Mouse (Mus musculus): ENCODE data around the gene Syn2. TPM values are rescaled to one million over a fixed set of nuclear protein-coding genes. Genes with fewer than 3 reads are reported as not detected.

Syn2 gene
- total RNA-seq, 2 experiments from 2014 or later, result 4.5 to 5.8 TPM

- DNase-seq (ENCODE audit: low spot score), result no peak
- intact Hi-C loops (cut with DNase I), result no loop called here
Observed at GRCm38 (mm10) chr6:115278086-115278485, 143.4 kb downstream of the Syn2 start.

- intact Hi-C loops (cut with DNase I), result no loop called here
- DNase-seq (ENCODE audit: low spot score), result no peak
Observed at GRCm38 (mm10) chr6:115279639-115280038, 144.9 kb downstream of the Syn2 start.

- intact Hi-C loops (cut with DNase I), result no loop called here
- DNase-seq (ENCODE audit: low spot score), result no peak
Observed at GRCm38 (mm10) chr6:115284153-115284552, 149.5 kb downstream of the Syn2 start.

- intact Hi-C loops (cut with DNase I), result no loop called here
- DNase-seq (ENCODE audit: low spot score), result no peak
Observed at GRCm38 (mm10) chr6:115286441-115286840, 151.7 kb downstream of the Syn2 start.

GRCm38 (mm10) chr6:115288223-115288622, 153.5 kb downstream of the Syn2 start:
- intact Hi-C loops (cut with DNase I), result no loop called here
- no peak for DNase-seq (ENCODE audit: low spot score)

- no peak for DNase-seq (ENCODE audit: low spot score)
- intact Hi-C loops (cut with DNase I), result no loop called here
Observed at GRCm38 (mm10) chr6:115290561-115290960, 155.9 kb downstream of the Syn2 start.

- intact Hi-C loops (cut with DNase I), result no loop called here
- DNase-seq (ENCODE audit: low spot score), result no peak
Observed at GRCm38 (mm10) chr6:115291068-115291467, 156.4 kb downstream of the Syn2 start.

GRCm38 (mm10) chr6:115291823-115292222, 157.1 kb downstream of the Syn2 start:
- DNase-seq (ENCODE audit: low spot score), result no peak
- intact Hi-C loops (cut with DNase I), result no loop called here

- intact Hi-C loops (cut with DNase I), result no loop called here
- no peak for DNase-seq (ENCODE audit: low spot score)
Observed at GRCm38 (mm10) chr6:115292621-115293020, 157.9 kb downstream of the Syn2 start.

- DNase-seq (ENCODE audit: low spot score), result no peak
- intact Hi-C loops (cut with DNase I), result no loop called here
Observed at GRCm38 (mm10) chr6:115293877-115294276, 159.2 kb downstream of the Syn2 start.

GRCm38 (mm10) chr6:115307134-115307533, 172.4 kb downstream of the Syn2 start:
- intact Hi-C loops (cut with DNase I), result no loop called here
- no peak for DNase-seq (ENCODE audit: low spot score)

GRCm38 (mm10) chr6:115312780-115313179, 178.1 kb downstream of the Syn2 start:
- intact Hi-C loops (cut with DNase I), result no loop called here
- DNase-seq (ENCODE audit: low spot score), result no peak

GRCm38 (mm10) chr6:115313235-115313738, 178.6 kb downstream of the Syn2 start:
- intact Hi-C loops (cut with DNase I), result no loop called here
- no peak for DNase-seq (ENCODE audit: low spot score)

GRCm38 (mm10) chr6:115313910-115314309, 179.2 kb downstream of the Syn2 start:
- DNase-seq (ENCODE audit: low spot score), result no peak
- intact Hi-C loops (cut with DNase I), result no loop called here

GRCm38 (mm10) chr6:115315770-115316169, 181.1 kb downstream of the Syn2 start:
- intact Hi-C loops (cut with DNase I), result no loop called here
- no peak for DNase-seq (ENCODE audit: low spot score)

GRCm38 (mm10) chr6:115316811-115317221, 182.1 kb downstream of the Syn2 start:
- peak; percentile 9 for DNase-seq (ENCODE audit: low spot score)

GRCm38 (mm10) chr6:115318811-115319210, 184.1 kb downstream of the Syn2 start:
- no peak for DNase-seq (ENCODE audit: low spot score)
- intact Hi-C loops (cut with DNase I), result no loop called here

More at GRCm38 (mm10) chr6:115316811-115317221, 182.1 kb downstream of the Syn2 start:
- intact Hi-C loops (cut with DNase I), result no loop called here

- intact Hi-C loops (cut with DNase I), result no loop called here
Observed at GRCm38 (mm10) chr6:115319686-115320085, 185.0 kb downstream of the Syn2 start.

GRCm38 (mm10) chr6:115320927-115321714, 186.4 kb downstream of the Syn2 start:
- no peak for DNase-seq (ENCODE audit: low spot score)
- intact Hi-C loops (cut with DNase I), result no loop called here

More at GRCm38 (mm10) chr6:115319686-115320085, 185.0 kb downstream of the Syn2 start:
- DNase-seq (ENCODE audit: low spot score), result no peak

- no peak for DNase-seq (ENCODE audit: low spot score)
- intact Hi-C loops (cut with DNase I), result no loop called here
Observed at GRCm38 (mm10) chr6:115321883-115322351, 187.2 kb downstream of the Syn2 start.

- DNase-seq (ENCODE audit: low spot score), result no peak
- intact Hi-C loops (cut with DNase I), result no loop called here
Observed at GRCm38 (mm10) chr6:115322956-115323355, 188.3 kb downstream of the Syn2 start.

Measured in heart, postnatal 25 days (tissue).